Mouse (Mus musculus): ENCODE results near the gene Slc35f1.

Gene Slc35f1

DNA sequence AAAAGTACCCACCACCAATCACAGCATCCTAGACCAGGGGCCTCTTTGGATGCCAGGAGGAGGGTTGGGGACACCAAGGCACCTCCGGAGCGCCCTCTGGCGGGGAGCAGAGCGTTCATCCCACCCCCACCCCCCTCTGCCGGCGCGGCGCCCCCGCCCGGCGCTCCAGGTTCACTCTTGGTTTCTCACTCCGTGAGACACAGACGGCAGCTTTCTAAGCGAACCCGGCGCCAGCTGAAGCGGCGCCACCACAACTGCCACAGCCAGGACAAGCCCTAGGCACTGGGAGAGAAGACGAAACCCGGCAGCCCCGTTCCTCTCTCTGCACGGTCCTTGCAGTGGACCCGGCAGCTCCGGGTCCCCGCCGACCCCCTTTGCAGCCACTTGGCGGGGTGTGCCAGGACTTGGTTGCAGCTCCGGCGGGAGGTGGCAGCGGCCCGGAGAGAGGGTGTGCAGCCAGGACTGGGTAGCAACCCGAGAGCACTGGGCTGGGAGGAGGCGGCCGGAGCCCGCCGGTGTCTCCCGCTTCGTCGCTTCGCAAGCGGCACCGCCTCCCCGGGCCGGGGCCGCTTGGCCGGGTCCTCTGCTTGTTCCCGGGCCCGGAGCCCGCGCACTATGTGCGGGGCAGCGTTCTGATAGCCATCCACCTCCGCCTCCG is at the start of gene Slc35f1:
Slc35f1 (plus strand) TSS at position 200 of the 658 bp plus-strand sequence.
- DNase-seq (ENCODE audit: low spot score), result no peak

DNA sequence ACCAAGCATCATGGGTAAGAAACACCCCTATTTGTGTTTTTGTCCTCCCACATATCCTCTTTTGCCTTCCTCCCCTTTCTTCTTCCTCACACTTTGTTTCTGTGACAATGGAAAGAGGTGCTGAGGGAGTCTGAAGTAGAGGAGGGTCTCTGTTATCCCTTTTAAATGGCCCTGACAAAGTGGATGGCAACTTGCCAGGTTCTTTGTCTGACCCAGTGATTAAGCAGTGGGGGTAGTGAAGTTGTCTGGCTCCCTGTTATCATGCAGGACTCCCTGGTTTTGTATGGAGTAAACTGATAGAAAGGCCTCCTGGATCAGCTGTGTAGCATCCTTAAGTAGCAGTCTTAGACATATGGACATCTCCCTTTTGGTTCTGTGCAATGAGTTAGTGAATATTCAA is 19.1 kb upstream of the Slc35f1 start:
- no peak for DNase-seq (ENCODE audit: low spot score)

DNA sequence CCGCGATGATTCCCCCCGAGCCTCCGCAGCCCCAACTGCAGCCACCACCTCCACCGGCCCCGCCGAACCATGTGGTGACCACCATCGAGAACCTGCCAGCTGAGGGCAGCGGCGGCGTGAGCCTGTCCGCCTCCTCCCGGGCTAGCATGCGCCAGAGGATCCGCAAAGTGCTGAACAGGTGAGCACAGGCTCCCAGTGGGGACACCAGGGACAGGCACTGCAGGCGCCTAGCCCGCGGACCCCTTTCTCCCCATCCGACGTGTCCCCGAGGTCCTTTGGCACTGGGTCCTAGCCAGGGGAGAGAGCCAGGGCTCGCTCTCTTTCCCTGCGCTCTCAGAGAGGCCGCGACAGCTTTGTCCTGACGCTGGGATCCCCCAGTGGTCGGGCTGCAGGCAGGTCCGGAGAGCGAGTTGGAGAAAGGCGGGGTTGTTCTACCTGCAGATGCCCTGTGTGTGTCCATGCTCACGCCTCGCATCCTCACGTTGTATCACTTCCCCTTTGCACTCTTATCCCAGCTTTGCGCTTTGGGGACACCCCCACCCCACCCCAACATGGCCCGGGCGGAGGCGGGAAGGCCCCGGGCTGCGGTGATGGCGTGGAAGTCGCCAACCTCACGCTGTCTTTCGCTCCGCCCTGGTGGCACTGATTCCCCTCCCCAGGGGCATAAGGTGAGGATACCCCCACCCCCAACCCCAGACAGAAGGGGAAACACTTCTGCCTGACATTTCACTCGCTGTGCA is 829 bp downstream of the Slc35f1 start:
- DNase-seq (ENCODE audit: low spot score), result no peak

DNA sequence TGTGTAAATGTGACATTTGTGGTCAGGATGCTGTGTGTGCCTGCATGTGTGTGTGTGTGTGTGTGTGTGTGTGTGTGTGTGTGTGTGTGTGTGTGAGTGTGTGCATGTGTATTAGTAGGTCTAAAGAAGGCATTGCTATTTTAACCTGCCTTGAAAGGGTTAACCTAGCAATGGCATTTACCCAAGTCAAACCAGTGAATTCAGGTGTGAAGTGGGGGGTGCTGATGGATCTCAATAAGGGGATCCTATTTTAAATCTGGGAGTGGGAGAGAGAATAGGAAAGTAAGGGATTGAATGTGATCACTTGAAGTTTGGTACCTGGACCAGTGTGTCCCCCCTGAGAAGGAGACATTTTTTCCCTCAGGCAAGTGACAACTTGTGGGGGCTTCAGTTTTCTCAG is 13.4 kb downstream of the Slc35f1 start:
- DNase-seq (ENCODE audit: low spot score), result no peak

DNA sequence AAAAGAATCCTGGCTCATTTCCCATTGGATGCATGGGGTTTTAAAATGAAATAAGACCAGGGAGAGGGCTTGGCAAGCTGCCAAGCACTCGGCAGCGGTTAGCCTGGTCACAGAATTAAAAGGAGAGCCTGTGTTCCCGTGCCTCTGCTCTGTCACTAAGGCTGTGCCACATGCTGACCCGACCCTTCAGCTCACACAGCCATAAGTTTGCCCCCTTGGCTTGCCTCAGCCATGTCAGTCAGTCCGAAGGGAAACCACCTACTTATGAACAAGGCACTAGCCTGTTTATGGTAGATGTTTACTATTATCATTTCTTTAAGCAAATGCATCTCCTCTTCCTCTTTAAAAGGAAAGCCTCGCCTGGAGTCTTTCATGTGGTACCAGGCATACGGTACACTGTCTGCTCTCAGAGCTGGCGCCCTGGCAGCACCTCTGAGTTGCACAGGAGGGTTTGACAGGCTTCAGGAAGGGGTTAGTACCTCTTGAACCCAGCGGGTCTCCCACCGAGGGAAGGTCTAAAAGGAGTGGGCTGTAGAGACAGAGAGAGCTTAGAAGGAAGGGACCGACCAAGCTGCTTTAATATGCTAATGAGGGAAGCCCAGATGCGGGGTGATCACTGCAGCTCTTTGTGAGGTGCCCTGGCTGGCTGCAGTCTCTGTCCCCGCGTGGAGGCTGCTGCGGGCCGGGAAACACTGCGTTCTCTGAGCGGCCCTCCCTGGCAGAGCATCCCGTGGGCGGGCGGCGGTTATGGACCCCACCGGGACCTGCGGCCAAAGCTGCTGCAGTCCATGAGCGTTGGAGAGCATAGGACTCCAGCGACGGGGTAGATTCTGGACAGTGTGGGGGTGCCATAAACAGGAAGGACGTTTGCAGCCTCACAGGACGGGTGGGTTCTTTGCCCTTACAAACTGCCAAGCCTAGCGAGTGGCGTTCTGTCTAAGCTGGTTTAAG is 14.0 kb downstream of the Slc35f1 start:
- DNase-seq (ENCODE audit: low spot score), result no peak

DNA sequence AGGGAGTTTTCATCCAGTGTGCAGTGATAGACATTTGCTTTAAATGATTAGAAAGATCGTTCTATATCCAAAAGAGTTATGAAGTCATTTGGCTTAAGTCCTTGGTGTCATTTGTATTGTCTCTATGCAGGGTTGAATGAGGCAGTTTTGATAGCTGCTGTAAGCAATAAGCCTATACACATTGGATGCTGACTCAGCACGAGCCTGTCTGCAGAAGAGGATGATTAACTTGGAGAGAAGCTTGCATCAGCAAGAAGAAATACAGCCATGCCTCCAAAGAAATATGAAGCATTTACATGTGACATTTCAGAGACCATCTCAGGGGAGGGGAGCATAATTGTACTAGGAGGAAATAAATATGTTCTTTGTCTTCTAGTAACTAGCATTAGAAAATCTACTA is 19.1 kb downstream of the Slc35f1 start:
- DNase-seq (ENCODE audit: low spot score), result no peak

DNA sequence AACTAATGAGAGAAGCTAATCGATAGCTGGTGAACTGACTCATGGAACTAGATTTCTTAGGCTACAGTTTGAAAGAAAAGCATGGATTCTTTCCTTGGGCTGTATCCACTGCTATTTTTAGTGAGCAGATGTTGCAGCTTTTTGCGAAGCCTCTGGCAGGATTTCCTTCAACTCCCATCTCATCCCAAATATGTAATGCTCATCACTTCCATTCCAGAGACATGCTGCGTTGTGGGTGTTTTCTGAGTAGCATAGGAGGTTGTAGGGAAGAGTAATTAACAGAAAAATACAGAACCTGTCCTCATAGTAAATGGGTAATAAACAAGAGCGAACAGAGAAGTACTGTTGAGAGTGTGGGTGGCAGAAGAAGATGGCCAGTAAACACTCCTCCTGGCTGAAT is 21.8 kb downstream of the Slc35f1 start:
- no peak for DNase-seq (ENCODE audit: low spot score)

DNA sequence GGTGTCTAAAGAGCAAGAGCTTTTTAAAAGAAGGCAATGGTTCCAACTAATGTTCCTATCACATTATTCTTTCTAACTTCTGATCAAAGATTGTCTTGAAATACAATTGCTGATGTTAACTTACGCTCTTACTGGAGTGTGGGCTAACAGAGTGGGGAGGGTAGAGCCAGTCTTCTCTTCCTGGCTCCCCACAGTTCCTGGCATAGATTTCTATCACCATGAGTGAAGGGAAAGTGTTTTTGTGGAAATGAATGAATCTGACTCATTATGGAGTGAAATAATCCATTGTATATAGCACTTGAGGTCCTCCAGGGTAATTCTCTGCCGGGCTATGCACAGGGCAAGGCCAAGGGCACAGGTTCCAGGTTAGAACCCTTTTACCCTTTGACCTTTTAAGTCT is 24.2 kb downstream of the Slc35f1 start:
- no peak for DNase-seq (ENCODE audit: low spot score)

DNA sequence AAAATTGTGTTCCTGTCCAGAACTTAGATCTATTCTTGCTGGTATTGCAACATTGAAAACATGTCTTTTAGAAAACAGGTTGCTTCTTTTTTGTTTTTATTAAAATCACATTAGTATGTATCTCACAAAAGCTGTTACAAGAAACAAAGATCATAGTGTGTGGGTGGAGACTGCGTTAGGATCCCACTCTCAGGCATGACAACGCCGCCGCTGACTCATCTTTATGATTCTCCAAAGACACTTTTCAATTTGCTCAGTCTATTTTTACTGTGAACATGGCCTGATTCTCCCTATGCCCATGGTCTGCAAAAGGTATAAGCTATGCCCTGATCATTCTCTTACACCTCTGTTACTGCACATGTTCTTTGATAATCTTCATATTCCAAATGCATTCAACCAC is 24.8 kb downstream of the Slc35f1 start:
- no peak for DNase-seq (ENCODE audit: low spot score)

DNA sequence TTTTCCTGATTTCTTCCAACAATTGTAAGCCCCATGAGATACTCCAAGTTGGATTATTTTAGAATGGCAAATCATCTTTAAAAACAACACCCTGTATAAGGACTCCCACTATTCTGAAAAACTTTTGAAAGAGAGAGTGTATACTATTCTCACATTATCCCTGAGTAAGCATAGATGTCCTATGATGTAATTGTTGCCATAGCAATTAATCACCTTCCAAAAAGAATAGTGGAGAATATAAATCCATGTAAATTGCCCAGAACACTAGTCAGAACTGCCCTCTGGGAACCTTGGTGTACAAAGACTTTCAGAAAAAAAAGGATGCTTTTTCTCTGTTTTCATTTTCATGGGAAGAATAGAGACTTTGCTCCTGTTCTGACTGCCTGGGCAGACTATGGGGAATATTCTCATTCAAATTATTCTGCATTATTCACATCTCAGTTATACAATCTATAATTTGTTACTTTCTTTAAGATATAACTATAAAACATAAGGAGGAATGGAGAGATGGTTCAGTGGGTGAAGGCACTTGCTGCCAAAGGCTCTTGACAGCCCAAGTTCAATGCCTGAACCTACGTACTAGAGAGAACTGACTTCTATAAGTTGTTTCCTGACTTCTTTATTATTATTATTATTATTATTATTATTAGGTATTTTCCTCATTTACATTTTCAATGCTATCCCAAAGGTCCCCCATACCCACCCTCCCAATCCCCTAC is 28.0 kb downstream of the Slc35f1 start:
- DNase-seq (ENCODE audit: low spot score), result no peak

DNA sequence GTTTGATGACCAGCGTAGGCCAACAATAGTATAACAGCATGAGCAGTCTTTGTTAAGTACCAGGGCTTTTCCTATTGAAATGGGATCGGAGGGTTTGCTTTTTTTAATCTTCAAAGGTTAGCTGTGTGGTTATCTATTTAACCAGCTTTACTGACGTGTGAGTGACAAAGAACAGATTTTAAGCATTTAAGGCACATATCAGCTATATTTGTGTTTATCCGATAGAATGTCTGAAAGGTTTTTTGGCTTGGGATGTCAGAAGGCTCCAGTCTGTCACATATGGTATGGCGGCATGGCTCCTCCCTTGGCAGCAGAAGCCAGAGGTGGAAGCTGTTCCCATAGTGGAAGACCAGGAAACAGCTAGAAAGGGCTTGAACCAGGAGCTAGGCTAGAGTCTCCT is 36.3 kb downstream of the Slc35f1 start:
- DNase-seq (ENCODE audit: low spot score), result no peak

DNA sequence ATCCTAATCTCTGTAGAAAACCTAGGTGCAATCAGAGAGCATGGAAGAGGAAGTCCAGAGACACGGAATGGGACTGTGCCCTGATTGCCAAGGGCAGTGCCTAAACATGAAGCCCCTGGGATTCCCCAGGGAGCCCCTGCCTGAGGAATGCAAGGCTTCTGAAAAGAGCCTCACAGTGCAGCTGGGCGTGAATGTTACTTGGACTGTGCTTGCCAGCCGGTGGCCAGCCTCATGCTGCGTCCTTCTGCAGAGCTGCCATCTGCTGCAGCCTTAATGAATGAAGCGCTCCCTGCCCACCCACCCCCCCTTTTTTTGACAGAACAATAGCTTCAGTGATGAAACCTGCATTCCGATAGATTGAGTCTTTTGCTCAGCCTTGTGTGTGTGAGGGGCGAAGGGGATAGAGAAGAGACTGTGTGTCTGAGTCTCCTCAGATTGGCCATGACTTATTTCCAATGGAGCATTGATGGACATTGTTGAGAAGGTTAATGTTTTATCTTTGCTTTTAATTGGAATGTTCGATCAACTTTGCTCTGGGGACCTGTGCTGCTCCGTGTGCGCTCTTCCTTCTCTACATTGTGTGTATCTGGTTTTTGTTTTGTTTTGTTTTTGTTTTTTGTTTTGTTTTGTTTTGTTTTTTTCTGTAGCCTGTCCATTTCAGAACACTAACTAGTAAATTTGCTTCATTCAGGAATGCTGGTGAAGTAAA is 52.5 kb downstream of the Slc35f1 start:
- no peak for DNase-seq (ENCODE audit: low spot score)

DNA sequence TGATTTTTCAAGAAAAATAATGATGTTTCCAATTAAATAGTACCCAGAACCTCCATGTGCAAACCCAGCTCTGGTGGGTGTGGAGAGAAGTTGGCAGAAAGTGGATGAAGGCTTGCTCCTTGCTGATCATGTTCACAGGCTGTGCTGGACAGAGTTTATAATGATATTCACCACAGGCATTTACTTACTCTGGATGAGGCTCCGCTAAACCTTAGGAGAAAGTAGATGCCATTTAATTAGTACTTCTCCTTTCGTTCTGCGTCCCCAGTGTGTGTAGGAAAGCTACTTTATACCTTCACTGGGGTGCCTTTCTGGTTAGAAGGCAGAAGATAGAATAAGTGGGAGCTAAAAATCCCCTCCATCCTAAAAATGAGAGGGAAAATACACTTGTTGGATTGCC is 53.5 kb downstream of the Slc35f1 start:
- no peak for DNase-seq (ENCODE audit: low spot score)

DNA sequence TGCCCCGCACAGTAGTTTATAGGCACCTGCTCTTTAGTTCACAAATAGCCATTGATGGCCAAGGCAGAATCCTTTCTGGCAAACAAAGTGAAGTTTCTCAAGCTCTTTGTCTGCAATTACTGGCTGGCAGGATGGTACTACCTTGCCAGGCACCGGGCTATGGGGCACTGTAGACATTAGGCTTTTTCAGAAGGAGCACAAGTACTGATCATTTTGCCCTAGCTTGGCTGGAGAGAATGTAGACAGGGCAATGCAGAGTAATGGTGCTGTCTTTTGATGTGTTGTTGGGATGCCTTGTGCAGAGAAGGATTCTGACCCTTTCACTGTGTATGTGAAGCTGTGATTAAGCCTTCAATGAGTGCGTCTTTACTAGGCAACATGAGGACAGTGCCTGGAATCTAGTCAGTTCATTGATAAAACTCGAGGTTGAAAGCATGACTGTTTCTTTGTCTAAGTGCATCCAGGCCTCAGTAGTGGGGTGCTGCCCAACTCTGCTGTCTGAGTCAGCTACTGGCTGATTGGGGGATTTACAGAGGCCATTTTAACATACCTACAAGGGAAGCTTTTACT is 57.8 kb downstream of the Slc35f1 start:
- no peak for DNase-seq (ENCODE audit: low spot score)

DNA sequence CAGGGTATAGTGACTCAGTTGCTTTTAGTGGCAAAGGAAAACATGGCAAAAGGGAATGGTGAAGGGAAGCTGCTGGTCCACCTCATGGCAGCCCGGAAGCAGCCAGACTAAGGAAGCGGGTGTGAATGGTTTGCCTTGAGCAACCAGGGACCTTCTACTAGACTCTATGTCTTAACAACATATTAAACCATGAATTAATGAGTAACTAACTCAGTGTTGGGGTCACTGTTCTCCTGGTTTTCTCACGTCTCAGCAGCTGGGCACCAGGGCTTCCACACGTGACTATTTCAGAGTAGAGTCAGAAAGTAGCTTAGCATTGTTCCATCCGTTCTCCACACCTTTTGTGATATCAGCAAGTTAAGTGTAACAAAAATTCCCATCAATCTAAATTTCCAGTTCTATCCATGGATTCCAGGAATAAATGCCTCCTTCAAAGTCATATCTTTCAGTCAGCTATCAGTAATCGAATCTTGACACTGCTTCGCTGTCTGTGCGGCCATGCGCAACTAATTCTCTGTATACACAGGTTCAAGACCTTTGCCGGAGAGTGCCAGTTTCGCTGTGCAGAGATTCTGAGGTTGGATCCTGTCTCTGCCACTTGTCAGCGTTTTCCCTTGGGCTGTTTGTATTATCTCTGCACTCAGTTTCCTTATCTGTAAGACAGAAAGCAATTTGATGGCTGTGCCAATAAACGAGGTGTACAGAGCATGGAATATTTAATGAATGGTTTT is 65.8 kb downstream of the Slc35f1 start:
- DNase-seq (ENCODE audit: low spot score), result no peak

DNA sequence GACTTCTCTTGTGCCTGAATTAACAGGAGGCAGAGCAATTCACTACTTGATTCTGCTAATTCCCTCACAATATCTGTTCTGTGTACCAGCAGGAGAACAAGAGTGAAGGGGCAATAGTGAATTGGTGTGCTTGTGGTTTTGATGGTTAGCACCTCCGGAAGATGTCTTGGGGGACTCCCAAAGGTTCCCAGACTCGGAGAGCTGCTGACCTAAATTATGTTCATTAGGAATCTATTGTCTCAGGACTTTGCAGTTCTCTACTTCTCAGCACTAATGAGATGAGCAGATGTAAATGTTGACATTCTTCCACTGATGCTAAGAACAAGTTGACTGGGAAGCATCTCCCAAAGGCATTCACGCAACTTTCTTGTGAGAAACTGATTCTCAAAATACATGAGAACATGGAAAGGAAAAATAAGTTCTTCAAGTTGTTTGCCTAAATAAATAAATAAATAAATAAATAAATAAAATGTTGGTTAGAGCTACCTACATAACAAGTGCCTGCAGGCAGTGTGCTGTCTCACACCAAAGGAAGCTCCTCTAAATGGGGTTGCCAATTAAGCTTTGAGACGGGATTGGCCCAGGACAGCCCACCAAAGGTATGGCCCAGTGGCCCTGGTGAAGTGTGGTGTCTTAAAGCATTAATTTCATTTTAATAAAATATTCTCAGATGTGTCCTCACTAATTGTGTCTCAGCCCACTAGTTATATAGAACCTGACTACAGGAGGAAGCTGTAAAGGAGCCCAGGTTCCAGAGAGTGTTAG is 67.3 kb downstream of the Slc35f1 start:
- no peak for DNase-seq (ENCODE audit: low spot score)

DNA sequence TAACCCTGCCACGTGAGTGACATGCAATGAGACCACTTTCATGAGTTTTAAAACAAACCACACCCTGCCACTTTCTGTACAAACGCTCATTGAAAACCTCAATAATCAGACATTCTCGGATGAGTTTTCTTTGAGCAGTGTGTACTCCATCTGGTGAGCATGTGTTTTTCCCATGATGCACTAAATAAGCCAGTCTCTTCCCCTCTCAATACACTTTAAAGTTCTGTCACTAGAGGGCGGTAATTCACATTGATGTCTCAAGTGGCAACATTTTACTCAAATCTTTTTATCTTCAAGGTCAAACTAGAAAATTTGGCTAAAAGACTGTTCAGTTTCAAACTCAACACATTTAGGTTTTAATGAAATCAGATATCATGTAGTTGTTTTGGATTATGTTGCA is 68.3 kb downstream of the Slc35f1 start:
- peak; percentile 35 for DNase-seq (ENCODE audit: low spot score)

DNA sequence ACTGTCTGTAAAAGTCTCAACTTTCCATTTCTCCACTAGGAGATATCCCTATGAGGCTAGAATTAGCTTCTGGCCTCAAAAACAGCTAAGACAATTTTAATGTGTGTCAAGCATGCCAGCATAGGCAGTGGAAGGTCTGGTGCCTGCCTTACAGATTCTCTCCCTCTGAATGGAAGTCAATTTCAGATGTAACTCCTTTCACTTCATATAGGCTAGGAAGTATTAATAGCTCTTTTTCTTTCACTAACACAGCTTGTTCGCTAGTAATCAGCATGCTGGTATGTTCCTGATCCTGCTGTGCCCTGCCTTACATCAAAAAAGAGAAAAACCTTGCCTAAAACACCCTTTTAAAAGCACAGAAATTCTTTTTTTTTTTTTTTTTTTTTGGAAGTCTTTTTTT is 70.2 kb downstream of the Slc35f1 start:
- DNase-seq (ENCODE audit: low spot score), result no peak

DNA sequence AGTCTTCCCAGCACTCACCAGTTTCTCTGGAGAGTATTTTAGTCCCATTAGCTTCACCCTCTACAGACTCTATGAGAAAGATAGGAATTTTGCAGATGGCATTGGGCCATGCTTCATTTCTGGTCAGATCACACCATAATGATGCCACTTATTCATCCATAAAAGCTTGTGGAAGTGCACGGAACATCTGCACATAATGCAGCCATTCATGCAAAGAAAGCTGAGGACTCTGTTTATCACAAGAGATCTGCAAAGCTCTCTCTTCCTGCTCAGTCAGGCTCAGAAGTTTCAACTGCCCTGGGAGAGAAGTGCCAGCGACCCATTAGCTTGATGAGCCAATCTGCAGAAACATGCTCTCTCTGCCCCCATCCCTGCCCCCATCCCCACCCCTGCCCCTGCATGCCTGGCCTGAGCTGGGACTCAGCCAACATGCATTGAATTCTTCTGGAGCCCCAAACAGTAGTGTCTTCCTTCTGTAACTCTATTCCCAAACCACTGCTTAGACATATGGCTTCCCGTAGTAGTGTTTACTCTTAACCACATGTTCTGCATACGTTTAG is 89.7 kb downstream of the Slc35f1 start:
- no peak for DNase-seq (ENCODE audit: low spot score)
